Comparison of ENCODE assay signal across 36 mouse cellular contexts in genomic region chr13:95975225-95975624, GRCm38 (mm10).
"Had no signal": no experiment of that assay in that cellular context is flagged by ENCODE, and none has a peak within 500 bp of the region (broad histone marks: within the 10 kb centered on the region; RNA-seq: fewer than 3 reads in every experiment).

No protein-coding gene starts in this region.

- ATAC-seq: hindbrain, embryonic 16.5 days; hindbrain, postnatal 0 days; inflammation-experienced regulatory T-cells, adult 6 months; intestine, embryonic 15.5 days; intestine, embryonic 16.5 days; intestine, postnatal 0 days had no signal

- H3K4me3 ChIP-seq: heart, embryonic 10.5 days; heart, embryonic 12.5 days; heart, embryonic 13.5 days; heart, embryonic 15.5 days; hindbrain, embryonic 10.5 days; hindbrain, embryonic 12.5 days; hindbrain, embryonic 13.5 days; hindbrain, embryonic 15.5 days; intestine, embryonic 15.5 days; kidney, embryonic 15.5 days; layer of hippocampus, adult 2 months; left cerebral cortex, adult 2 months had no signal

- H3K27me3 ChIP-seq: heart, embryonic 12.5 days; heart, embryonic 15.5 days; hindbrain, embryonic 12.5 days; hindbrain, embryonic 13.5 days; hindbrain, embryonic 15.5 days; intestine, embryonic 15.5 days; kidney, embryonic 15.5 days had no signal

- H3K27ac ChIP-seq: heart, embryonic 10.5 days; heart, embryonic 13.5 days; heart, embryonic 15.5 days; hindbrain, embryonic 10.5 days; hindbrain, embryonic 12.5 days; hindbrain, embryonic 13.5 days; hindbrain, embryonic 14.5 days; hindbrain, embryonic 15.5 days; hindbrain, postnatal 0 days; intestine, embryonic 15.5 days; kidney, embryonic 15.5 days; kidney, postnatal 0 days; layer of hippocampus, adult 2 months; left cerebral cortex, adult 2 months had no signal

- H3K4me1 ChIP-seq: heart, embryonic 12.5 days; heart, embryonic 13.5 days; heart, embryonic 15.5 days; hindbrain, embryonic 10.5 days; hindbrain, embryonic 12.5 days; hindbrain, embryonic 13.5 days; hindbrain, embryonic 15.5 days; intestine, embryonic 15.5 days; kidney, embryonic 15.5 days had no signal

- H3K9ac ChIP-seq: heart, embryonic 12.5 days; heart, embryonic 13.5 days; heart, embryonic 15.5 days; hindbrain, embryonic 12.5 days; hindbrain, embryonic 13.5 days; hindbrain, embryonic 14.5 days; hindbrain, embryonic 15.5 days; intestine, embryonic 15.5 days; kidney, embryonic 15.5 days had no signal

- H3K4me2 ChIP-seq: heart, embryonic 11.5 days; heart, embryonic 12.5 days; heart, embryonic 13.5 days; heart, embryonic 15.5 days; hindbrain, embryonic 12.5 days; hindbrain, embryonic 13.5 days; hindbrain, embryonic 14.5 days; hindbrain, embryonic 15.5 days; intestine, embryonic 15.5 days; kidney, embryonic 15.5 days had no signal

- H3K36me3 ChIP-seq: heart, embryonic 10.5 days; heart, embryonic 12.5 days; heart, embryonic 13.5 days; heart, embryonic 15.5 days; hindbrain, embryonic 10.5 days; hindbrain, embryonic 12.5 days; hindbrain, embryonic 15.5 days; intestine, embryonic 15.5 days; kidney, embryonic 15.5 days had no signal

- DNase-seq: heart, postnatal 10 days; heart, postnatal 14 days; heart, postnatal 36 days; heart, postnatal 4 days; kidney, adult 11 months; kidney, adult 18-20 months; kidney, adult 2 months; kidney, adult 8-10 months; kidney, adult 9 months; kidney, postnatal 10 days; kidney, postnatal 14 days; kidney, postnatal 25 days; kidney, postnatal 36 days; kidney, postnatal 4 days; layer of hippocampus, adult 9-11 months; layer of hippocampus, postnatal 36 days had no signal

- H3K9me3 ChIP-seq: heart, embryonic 10.5 days; heart, embryonic 12.5 days; heart, embryonic 13.5 days; heart, embryonic 15.5 days; hindbrain, embryonic 10.5 days; hindbrain, embryonic 12.5 days; hindbrain, embryonic 13.5 days; hindbrain, embryonic 15.5 days; intestine, embryonic 15.5 days; kidney, embryonic 15.5 days had no signal
